Mouse (Mus musculus) C2C12 (cell line): ENCODE results near the gene Tmem121b. TPM values are rescaled to one million over a fixed set of nuclear protein-coding genes. Genes with fewer than 3 reads are reported as not detected.

Source experiments
- H3K27me3 ChIP-seq: one replicate; pipeline ENCODE4 v1.6.1; 2011; ENCODE audit not compliant: control insufficient read depth, insufficient read depth, insufficient read length
- H3K36me3 ChIP-seq: one replicate; pipeline ENCODE4 v1.6.1; 2011; ENCODE audit not compliant: control insufficient read depth, insufficient read depth
- H3K4me3 ChIP-seq: one replicate; pipeline ENCODE4 v1.5.1; 2011; ENCODE audit warnings: mild to moderate bottlenecking, control low read depth; ENCODE audit not compliant: poor library complexity, insufficient read depth, severe bottlenecking
- H3K79me2 ChIP-seq: one replicate; pipeline ENCODE4 v1.6.1; 2011; ENCODE audit not compliant: control insufficient read depth, insufficient read depth
- H3K79me3 ChIP-seq: one replicate; pipeline ENCODE4 v1.6.1; 2011; ENCODE audit warnings: low read depth, control low read depth
- H3ac ChIP-seq: one replicate; pipeline ENCODE3; 2011; ENCODE audit warnings: low read depth; ENCODE audit not compliant: control insufficient read depth, insufficient read length
- CEBPB ChIP-seq: IDR thresholded peaks from one replicate; pipeline ENCODE4 v1.6.1; 2011; ENCODE audit warnings: low read depth, mild to moderate bottlenecking, control low read depth, moderate library complexity
- CTCF ChIP-seq: IDR thresholded peaks from one replicate; pipeline ENCODE4 v1.5.1; 2011; ENCODE audit not compliant: control insufficient read depth, insufficient read depth, insufficient read length
- FOSL1 ChIP-seq: IDR thresholded peaks from one replicate; pipeline ENCODE4 v1.8.0; 2011; ENCODE audit warnings: mild to moderate bottlenecking, low read length; ENCODE audit not compliant: poor library complexity, insufficient read depth, severe bottlenecking
- MAX ChIP-seq: IDR thresholded peaks from one replicate; pipeline ENCODE4 v1.6.1; 2011; ENCODE audit warnings: mild to moderate bottlenecking, control low read depth
- MYOD1 ChIP-seq: IDR thresholded peaks from one replicate; pipeline ENCODE4 v1.6.1; 2011; ENCODE audit warnings: low read depth; ENCODE audit not compliant: control insufficient read depth, insufficient read length
- MYOG ChIP-seq: IDR thresholded peaks from one replicate; pipeline ENCODE4 v1.6.1; 2011; ENCODE audit not compliant: control insufficient read depth, insufficient read length; ENCODE audit errors: extremely low read depth
- USF1 ChIP-seq: IDR thresholded peaks from one replicate; pipeline ENCODE4 v1.6.1; 2011; ENCODE audit warnings: low read depth, mild to moderate bottlenecking, control low read depth, moderate library complexity
- long read RNA-seq, 2 experiments: library from polyadenylated mRNA; unstranded; transcript quantifications; one replicate each; pipeline ENCODE4 v2.0.0; 2019 to 2020
- polyA plus RNA-seq: library from polyadenylated mRNA; unstranded; fragments of >200 nt; fragmentation: generic; extraction: Trizol; gene quantifications from one replicate; pipeline ENCODE4 v1.2.1, GENCODE M21; 2012; ENCODE audit warnings: missing spikeins

The Tmem121b gene
- polyA plus RNA-seq, result 0.02 TPM
- long read RNA-seq, experiment 1, result 0 reads
- long read RNA-seq, experiment 2, result 0 reads

DNA sequence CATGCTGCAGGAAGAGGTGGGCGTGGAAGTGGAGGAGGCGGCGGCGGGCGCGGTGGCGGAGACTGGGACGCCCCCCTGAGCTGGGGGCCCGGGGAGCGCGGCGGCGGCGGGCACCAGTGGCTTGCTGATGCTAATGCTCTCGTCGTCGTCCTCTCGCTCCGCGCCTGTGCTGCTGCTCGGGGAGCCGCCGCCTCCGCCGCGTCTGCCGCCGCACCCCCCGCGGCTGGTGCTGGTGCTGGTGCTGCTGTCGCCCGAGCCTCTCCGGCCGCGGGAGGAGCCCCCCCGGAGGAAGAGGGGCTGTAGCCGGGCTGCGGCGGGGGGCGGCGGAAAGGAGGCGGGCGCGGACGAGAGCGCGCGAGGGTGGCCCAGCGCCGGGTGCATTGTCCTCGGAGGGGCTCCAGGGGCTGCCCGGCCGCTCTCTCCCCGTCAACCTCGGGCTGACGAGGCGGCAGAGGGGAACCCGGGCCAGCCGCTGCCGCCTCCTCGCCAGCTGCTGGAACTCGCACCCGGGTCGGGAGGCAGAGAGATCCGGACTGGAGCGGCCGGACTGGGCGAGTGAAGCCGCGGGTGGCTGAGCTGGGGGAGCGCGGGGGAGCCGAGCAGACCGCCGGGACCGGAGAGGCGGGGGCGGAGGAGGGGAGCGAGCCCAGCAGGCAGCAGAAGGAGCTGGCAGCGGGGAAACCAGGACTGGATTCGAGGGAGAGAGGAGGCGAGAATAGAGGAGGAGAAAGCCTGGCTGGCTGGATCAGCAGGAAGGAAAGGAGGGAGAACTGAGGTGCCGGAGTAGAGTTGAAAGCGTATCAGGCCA lies at the start of gene Tmem121b:
TSS of gene Tmem121b (minus strand) at position 434 of the 808 bp plus-strand sequence.
- no peak for TF ChIP-seq MYOG
- no peak for TF ChIP-seq CTCF
- TF ChIP-seq FOSL1, result no peak
- TF ChIP-seq CEBPB, result no peak
- no peak for TF ChIP-seq MYOD1
- TF ChIP-seq USF1, result no peak
- TF ChIP-seq MAX, result no peak
- Histone ChIP-seq H3K79me2 (no peaks in the 10 kb centered on the region), H3K79me3 (no peaks in the 10 kb centered on the region), H3K4me3 (peak within 1 kb of the TSS; percentile 11), H3ac (peak within 1 kb of the TSS; percentile 44), H3K36me3 (no peaks in the 10 kb centered on the region), H3K27me3 (peaks cover 22% of the 10 kb centered on the region)

DNA sequence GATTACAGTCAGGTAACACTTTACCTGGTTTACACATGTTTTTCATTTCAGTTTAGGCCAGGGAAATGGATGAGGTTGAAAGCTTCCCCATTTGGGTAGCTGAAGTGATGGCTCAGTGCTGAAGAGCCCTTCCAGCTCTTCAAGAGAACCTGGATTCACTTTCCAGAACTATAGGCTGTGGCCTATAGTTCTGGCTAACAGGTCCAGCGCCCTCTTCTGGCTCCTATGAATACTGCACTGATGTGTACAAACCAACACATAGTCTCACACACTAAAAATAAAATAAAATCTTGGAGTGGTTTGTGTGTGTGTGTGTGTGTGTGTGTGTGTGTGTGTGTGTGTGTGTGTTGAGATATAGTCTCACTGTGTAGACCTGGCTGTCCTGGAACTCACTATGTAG lies 48.5 kb upstream of the Tmem121b start:
- no peaks in the 10 kb centered on the region for H3K79me2 ChIP-seq
- H3K79me3 ChIP-seq, result no peaks in the 10 kb centered on the region
- no peak overlapping the region for H3K4me3 ChIP-seq
- H3K27me3 ChIP-seq, result peaks cover 13% of the 10 kb centered on the region
- no peaks in the 10 kb centered on the region for H3K36me3 ChIP-seq
- no peak overlapping the region for H3ac ChIP-seq
- TF ChIP-seq MYOD1, result no peak

DNA sequence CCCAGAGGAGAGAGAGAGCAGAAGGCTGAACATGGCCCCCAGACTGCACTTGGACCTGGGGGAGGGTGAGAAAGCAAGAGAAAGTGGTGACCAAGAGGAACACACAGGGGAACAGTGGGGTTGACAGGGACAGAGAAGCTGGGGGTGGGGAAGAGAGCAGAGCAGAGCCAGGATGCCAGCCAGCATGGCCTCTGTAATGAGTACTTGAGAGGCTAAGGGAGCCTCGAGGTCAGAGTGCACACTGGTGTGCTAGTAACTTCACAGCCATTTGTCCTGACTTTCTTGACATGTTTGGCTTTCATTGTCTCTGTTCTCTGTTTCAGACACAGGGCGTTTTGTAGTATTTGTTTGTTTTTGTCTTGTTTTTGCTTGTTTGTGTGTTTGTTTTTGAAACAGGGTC lies 47.8 kb upstream of the Tmem121b start:
- H3K4me3 ChIP-seq, result no peak overlapping the region

DNA sequence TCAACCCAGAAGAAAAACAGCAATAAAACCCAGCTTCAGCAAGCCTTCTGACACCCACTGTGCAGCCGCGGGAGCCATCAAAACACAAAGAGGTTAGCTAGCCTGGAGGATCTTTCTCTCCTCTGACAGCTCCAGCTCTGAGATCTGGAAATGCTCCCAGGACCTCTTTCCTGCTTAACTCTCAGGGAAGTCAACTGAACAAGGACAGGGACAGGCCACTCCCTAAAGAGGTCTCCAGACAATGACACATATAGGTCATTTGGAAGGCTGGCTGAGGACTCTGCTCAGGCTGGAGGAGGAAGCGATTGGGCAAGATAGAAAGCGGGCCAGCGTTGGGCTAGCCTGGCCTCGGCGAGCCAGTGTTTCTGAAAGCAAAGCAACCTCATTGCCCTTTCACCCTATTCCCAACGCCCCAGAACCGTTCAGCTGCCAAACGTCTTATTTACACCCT lies 46.2 kb upstream of the Tmem121b start:
- Histone ChIP-seq H3K79me2 (no peaks in the 10 kb centered on the region), H3ac (no peak overlapping the region), H3K36me3 (no peaks in the 10 kb centered on the region), H3K79me3 (no peaks in the 10 kb centered on the region), H3K27me3 (peaks cover 10% of the 10 kb centered on the region), H3K4me3 (no peak overlapping the region)
- no peak for TF ChIP-seq CTCF
- no peak for TF ChIP-seq MYOD1
- no peak for TF ChIP-seq MYOG
- no peak for TF ChIP-seq MAX
- TF ChIP-seq CEBPB, result no peak
- TF ChIP-seq FOSL1, result no peak
- no peak for TF ChIP-seq USF1

More for the DNA sequence above, 47.8 kb upstream of the Tmem121b start:
- Histone ChIP-seq H3ac (no peak overlapping the region), H3K79me2 (no peaks in the 10 kb centered on the region), H3K36me3 (no peaks in the 10 kb centered on the region), H3K27me3 (peaks cover 8% of the 10 kb centered on the region), H3K79me3 (no peaks in the 10 kb centered on the region)
- TF ChIP-seq CTCF (no peak), FOSL1 (no peak), MAX (no peak), CEBPB (no peak), MYOD1 (no peak), MYOG (no peak), USF1 (no peak)

DNA sequence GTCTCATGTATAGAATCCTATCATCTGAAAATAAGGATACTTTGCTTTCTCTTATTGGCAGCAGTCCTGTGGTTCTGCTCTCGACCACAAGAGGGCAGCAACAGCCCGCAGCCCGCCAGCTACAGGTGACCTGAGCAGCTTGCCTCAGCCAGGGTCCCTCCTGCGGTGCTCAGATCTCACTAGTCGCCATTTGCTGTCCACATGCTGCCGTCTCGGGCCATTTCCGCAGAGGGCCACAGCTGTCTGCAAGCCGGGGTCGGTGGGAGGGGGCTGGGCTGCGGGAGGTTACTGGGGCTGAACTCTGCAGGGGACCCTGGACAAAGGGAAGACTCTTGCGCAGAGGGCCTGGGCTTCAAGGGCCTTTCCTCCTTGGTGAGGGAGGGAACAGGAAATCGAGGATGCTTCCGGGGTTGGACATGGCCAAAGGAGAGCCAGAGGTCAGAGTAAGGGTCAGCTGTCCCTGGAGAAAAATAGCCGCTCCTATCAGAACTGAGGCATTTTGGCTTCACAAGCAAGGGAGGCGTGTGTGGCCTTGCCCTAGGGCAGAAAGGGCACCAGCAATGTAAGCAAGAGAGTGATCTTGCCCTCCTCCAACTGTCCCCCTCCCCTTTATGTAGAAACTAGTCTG lies 45.6 kb upstream of the Tmem121b start:
- no peaks in the 10 kb centered on the region for H3K36me3 ChIP-seq
- no peak overlapping the region for H3K4me3 ChIP-seq
- no peak for TF ChIP-seq FOSL1
- TF ChIP-seq USF1, result no peak
- TF ChIP-seq CTCF, result peak; percentile 82
- TF ChIP-seq MYOD1, result no peak
- H3ac ChIP-seq, result no peak overlapping the region
- H3K27me3 ChIP-seq, result peaks cover 6% of the 10 kb centered on the region
- no peaks in the 10 kb centered on the region for H3K79me2 ChIP-seq
- H3K79me3 ChIP-seq, result no peaks in the 10 kb centered on the region

DNA sequence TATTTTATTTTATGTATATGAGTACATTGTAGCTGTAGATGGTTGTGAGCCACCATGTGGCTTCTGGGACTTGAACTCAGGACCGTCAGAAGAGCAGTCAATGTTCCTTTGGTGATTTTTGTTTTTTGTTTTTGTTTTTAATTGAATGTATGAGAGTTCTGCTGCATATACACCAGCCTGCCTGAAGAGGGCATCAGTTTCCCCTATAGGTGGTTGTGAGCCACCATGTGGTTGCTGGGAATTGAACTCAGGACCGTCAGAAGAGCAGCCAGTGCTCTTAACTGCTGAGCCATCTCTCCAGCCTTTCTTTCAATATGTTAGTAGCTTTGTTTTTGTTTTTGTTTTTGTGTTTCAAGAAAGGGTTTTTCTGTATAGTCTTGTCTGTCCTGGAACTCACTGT lies 42.7 kb upstream of the Tmem121b start:
- no peak overlapping the region for H3ac ChIP-seq
- H3K4me3 ChIP-seq, result no peak overlapping the region
- H3K79me3 ChIP-seq, result no peaks in the 10 kb centered on the region
- H3K27me3 ChIP-seq, result peaks cover 6% of the 10 kb centered on the region
- H3K36me3 ChIP-seq, result no peaks in the 10 kb centered on the region
- H3K79me2 ChIP-seq, result no peaks in the 10 kb centered on the region
- TF ChIP-seq CTCF (no peak), USF1 (no peak), CEBPB (no peak), FOSL1 (no peak)
